Mouse (Mus musculus) liver, embryonic 14.5 days (tissue): ENCODE results near the gene Cpn1.

Source experiments
- CTCF ChIP-seq: IDR thresholded peaks from 2 replicates; pipeline ENCODE4 v1.5.1; 2016; ENCODE audit warnings: antibody characterized with exemption, low read depth, control low read depth
- EP300 ChIP-seq: IDR thresholded peaks from 2 replicates; pipeline ENCODE4 v1.6.1; 2016; ENCODE audit warnings: antibody characterized with exemption, low read depth

DNA sequence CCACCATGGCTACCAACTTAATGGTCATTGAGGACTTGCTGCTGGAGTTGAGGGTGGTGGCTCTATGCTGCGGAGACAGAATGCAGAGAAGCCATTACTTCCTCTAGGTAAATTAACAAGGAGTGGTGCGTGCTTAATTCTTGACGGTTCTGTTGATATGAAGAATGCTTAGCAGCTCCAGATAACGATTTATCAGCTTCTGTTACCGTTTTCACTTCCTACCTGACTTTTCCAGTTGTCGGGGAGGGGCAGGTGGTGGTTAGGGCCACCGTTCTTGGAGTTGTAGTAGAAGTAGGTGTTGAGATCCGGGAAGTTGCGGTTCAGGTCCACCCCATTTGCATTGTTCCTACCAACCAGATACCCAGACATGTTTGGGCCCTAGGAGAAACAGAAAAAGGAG lies 12.6 kb downstream of the Cpn1 start:
- TF ChIP-seq CTCF = no peak
- TF ChIP-seq EP300 = no peak
